Mouse (Mus musculus) heart, embryonic 15.5 days (tissue): ENCODE measurements at regions not wholly inside any gene's neighbourhood (a gene's known extent, or its start where the extent isn't known, plus 50 kb on each side); places are given as distances from the start of the nearest gene placed in this dataset.

Experiments used
- ATAC-seq: fragments of 200-750 bp; cut with Nextera tagmentation; replicated peaks from 2 replicates; pipeline ENCODE4 v1.8.0; 2017; ENCODE audit warnings: low read depth, moderate TSS enrichment; ENCODE audit not compliant: insufficient number of reproducible peaks, insufficient read depth, low FRiP score
- H3K27ac ChIP-seq: fragments of 300-500 bp; sonication (generic); 2 replicates; pipeline ENCODE4 v1.5.1; 2015; ENCODE audit warnings: mild to moderate bottlenecking, inconsistent platforms
- H3K27me3 ChIP-seq: fragments of 300-500 bp; sonication (generic); 2 replicates; pipeline ENCODE4 v1.6.1; 2015; ENCODE audit warnings: inconsistent platforms
- H3K36me3 ChIP-seq: fragments of 300-500 bp; sonication (generic); 2 replicates; pipeline ENCODE4 v1.6.1; 2015; ENCODE audit warnings: mild to moderate bottlenecking, inconsistent platforms
- H3K4me1 ChIP-seq: fragments of 300-500 bp; sonication (generic); replicated peaks from 2 replicates; pipeline ENCODE4 v1.6.1; 2015; ENCODE audit warnings: inconsistent platforms
- H3K4me2 ChIP-seq: fragments of 300-500 bp; sonication (generic); 2 replicates; pipeline ENCODE4 v1.6.1; 2015; ENCODE audit warnings: inconsistent platforms, mild to moderate bottlenecking, moderate library complexity
- H3K4me3 ChIP-seq: fragments of 300-500 bp; sonication (generic); 2 replicates; pipeline ENCODE4 v1.5.1; 2015; ENCODE audit warnings: mild to moderate bottlenecking, inconsistent platforms
- H3K9ac ChIP-seq: fragments of 300-500 bp; sonication (generic); 2 replicates; pipeline ENCODE4 v1.6.1; 2015; ENCODE audit warnings: mild to moderate bottlenecking, inconsistent platforms
- H3K9me3 ChIP-seq: fragments of 300-500 bp; sonication (generic); replicated peaks from 2 replicates; pipeline ENCODE4 v1.6.1; 2016; ENCODE audit warnings: inconsistent platforms
- WGBS: fragments of 180-500 bp; shearing (Covaris S2); methylation state at CpG from one replicate; pipeline ENCODE4 v1.1.7; 2015; ENCODE audit warnings: mixed read lengths; 5-methylcytosine and 5-hydroxymethylcytosine counted together

- WGBS: 60% methylated on average over 7 of the region's 7 CpGs
- ATAC-seq: no peak
- Histone ChIP-seq H3K9me3 (no peaks in the 10 kb centered on the region), H3K4me3 (no peak overlapping the region), H3K4me2 (no peak overlapping the region), H3K27ac (no peak overlapping the region), H3K27me3 (peaks cover 15% of the 10 kb centered on the region), H3K36me3 (no peaks in the 10 kb centered on the region), H3K9ac (no peak overlapping the region), H3K4me1 (0 out of 2 replicates have a peak, but pooled peaks cover 6% of the 10 kb centered on the region)
Observed at GRCm38 (mm10) chr5:118944256-118944655, 383.8 kb downstream of the Med13l start.

DNA sequence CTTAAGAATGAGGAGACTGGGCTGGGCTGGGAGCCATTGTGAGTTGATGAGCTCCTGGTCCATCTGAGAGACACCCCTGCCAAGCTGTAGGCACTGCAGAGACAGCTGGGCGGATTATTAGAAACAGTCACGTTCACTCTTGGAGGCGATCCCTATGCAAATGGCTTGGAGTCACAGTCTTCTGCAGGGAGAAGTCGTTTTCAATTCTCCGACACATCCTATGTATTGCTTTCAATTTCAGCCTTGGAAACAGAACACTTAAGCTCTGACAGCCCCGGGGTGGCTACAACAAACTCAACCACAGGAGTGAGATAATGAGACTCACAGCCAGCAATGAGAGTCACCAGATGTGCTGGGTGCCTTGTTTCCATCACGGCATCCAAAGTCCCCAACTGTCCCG lies 385.6 kb downstream of the Med13l start:
- no peak overlapping the region for H3K9ac ChIP-seq
- no peak for ATAC-seq
- no peaks in the 10 kb centered on the region for H3K36me3 ChIP-seq
- no peak overlapping the region for H3K4me3 ChIP-seq
- no peaks in the 10 kb centered on the region for H3K9me3 ChIP-seq
- peak overlapping the region; percentile 30 for H3K4me2 ChIP-seq
- WGBS: 19% methylated on average over 8 of the region's 8 CpGs
- H3K27me3 ChIP-seq: peaks cover 9% of the 10 kb centered on the region
- 0 out of 2 replicates have a peak, but pooled peaks cover 6% of the 10 kb centered on the region for H3K4me1 ChIP-seq
- H3K27ac ChIP-seq: no peak overlapping the region

DNA sequence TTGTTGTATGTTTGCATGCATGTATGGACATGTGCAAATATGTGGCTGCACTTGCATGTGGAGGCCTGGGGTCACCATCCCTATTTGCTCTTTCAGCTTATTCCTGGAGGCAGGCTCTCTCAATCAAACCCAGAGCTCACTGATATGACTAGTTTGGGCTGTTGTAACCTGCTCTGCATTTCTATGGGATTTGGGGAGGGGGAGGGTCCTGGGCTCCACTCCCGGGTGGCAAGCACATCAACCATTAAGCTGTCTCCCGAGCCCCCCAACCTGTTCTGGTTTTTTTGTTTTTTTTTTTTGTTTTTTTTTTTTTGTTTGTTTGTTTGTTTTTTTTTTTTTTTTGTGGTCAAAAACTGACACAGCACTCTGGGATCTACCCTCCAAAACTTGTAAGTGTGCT lies 386.5 kb downstream of the Med13l start:
- 62% methylated on average over 2 of the region's 2 CpGs for WGBS
- H3K4me2 ChIP-seq: no peak overlapping the region
- H3K36me3 ChIP-seq: no peaks in the 10 kb centered on the region
- 0 out of 2 replicates have a peak, but pooled peaks cover 6% of the 10 kb centered on the region for H3K4me1 ChIP-seq
- no peak for ATAC-seq
- no peak overlapping the region for H3K4me3 ChIP-seq
- peaks cover 9% of the 10 kb centered on the region for H3K27me3 ChIP-seq
- no peak overlapping the region for H3K27ac ChIP-seq
- H3K9me3 ChIP-seq: no peaks in the 10 kb centered on the region
- H3K9ac ChIP-seq: no peak overlapping the region

DNA sequence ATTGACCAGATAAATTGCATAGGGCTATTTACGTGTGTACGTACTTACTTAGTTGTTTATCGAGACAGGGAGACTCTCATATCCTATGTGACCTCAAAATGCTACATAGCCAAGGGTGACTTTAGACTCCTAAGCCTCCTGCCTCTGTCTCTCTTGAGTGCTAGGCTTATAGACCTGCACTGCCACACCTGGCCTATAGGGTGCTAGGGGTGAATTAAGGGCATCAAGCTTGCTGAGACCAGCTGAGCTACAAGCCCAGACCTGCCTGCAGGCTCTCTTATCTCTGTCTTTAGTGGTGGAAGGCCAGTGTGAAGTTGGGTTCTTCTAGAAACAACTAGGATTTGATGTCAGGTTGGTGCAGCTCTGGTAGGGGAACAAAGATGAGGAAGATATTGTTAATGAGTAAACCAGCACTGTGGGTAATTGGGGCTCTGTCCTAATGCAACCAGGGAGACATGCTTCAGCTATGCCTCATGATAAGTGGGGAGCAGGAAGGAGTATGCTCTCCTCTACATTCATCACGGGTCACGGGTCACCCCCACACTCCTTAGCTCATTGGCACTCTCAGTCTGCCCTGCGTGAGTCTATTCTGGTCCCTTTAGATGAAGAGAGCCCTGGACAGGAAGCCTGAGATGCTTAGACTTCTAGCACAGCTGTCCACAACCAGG lies 387.8 kb downstream of the Med13l start:
- ATAC-seq: no peak
- WGBS: 78% methylated on average over 6 of the region's 6 CpGs
- no peaks in the 10 kb centered on the region for H3K9me3 ChIP-seq
- H3K4me1 ChIP-seq: 0 out of 2 replicates have a peak, but pooled peaks cover 6% of the 10 kb centered on the region
- no peak overlapping the region for H3K27ac ChIP-seq
- H3K36me3 ChIP-seq: no peaks in the 10 kb centered on the region
- H3K4me2 ChIP-seq: no peak overlapping the region
- H3K9ac ChIP-seq: no peak overlapping the region
- H3K4me3 ChIP-seq: no peak overlapping the region
- peaks cover 5% of the 10 kb centered on the region; the same call in 1 of the 2 replicates for H3K27me3 ChIP-seq

DNA sequence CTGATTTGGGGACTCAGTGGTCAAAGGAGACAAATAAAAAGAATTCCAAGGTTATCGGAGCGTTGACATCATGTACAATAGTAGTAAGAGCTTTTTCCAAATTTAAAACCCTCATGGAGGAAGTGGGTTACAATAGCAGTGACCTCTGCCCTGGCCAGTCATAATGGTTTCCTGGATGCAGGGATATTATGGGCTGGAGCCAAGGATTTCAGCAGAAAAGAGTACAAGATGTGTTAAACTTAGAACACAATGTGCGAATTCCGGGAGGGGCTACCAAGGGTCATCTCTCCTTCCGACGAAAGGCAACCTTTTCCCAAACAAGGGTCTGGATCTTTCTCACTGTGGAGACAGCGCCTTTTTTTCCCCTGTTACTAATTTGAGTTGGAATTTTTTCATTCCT lies 390.6 kb downstream of the Med13l start:
- 54% methylated on average over 7 of the region's 7 CpGs for WGBS
- no peak overlapping the region for H3K27ac ChIP-seq

DNA sequence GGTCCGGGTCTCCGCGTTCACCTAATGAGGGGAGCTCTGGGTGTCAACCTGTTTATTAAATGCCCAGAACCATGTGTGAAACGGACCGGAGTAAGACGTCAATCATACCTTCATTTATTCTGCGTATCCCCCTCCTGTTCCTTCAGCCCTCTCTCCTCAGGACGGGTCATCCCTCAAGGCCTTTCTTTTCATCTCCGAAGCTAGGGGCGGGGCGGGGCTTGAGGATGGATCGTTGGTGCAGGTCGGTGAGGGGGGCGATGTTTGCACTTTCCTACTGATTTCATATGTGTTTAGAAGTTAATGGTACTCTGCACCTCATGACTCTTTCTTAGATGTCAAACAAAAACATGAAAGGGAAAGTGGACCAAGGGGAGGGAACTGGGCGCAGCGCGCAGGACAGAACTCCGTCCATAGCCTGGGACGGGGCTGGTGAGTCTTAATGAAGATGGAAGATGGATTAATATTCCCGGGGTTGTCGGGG lies 400.1 kb downstream of the Med13l start:
- H3K27me3 ChIP-seq: peaks cover 3% of the 10 kb centered on the region; the same call in 1 of the 2 replicates
- no peaks in the 10 kb centered on the region for H3K36me3 ChIP-seq
- H3K27ac ChIP-seq: no peak overlapping the region
- 79% methylated on average over 21 of the region's 21 CpGs for WGBS
- H3K4me1 ChIP-seq: no peaks in the 10 kb centered on the region
- no peaks in the 10 kb centered on the region for H3K9me3 ChIP-seq
- H3K4me3 ChIP-seq: no peak overlapping the region
- no peak overlapping the region for H3K4me2 ChIP-seq
- no peak overlapping the region for H3K9ac ChIP-seq
- ATAC-seq: no peak

More for the DNA sequence above, 390.6 kb downstream of the Med13l start:
- Histone ChIP-seq H3K4me2 (no peak overlapping the region), H3K9ac (no peak overlapping the region), H3K27me3 (no peaks in the 10 kb centered on the region), H3K4me3 (no peak overlapping the region), H3K36me3 (no peaks in the 10 kb centered on the region), H3K9me3 (no peaks in the 10 kb centered on the region), H3K4me1 (0 out of 2 replicates have a peak, but pooled peaks cover 2% of the 10 kb centered on the region)
- ATAC-seq: no peak

GRCm38 (mm10) chr5:118961091-118961490 lies 400.6 kb downstream of the Med13l start:
- Histone ChIP-seq H3K4me3 (no peak overlapping the region), H3K27me3 (peaks cover 6% of the 10 kb centered on the region; the same call in 1 of the 2 replicates), H3K27ac (no peak overlapping the region), H3K9me3 (no peaks in the 10 kb centered on the region), H3K4me1 (no peaks in the 10 kb centered on the region), H3K36me3 (no peaks in the 10 kb centered on the region), H3K4me2 (no peak overlapping the region), H3K9ac (no peak overlapping the region)
- 64% methylated on average over 11 of the region's 11 CpGs for WGBS
- ATAC-seq: no peak

DNA sequence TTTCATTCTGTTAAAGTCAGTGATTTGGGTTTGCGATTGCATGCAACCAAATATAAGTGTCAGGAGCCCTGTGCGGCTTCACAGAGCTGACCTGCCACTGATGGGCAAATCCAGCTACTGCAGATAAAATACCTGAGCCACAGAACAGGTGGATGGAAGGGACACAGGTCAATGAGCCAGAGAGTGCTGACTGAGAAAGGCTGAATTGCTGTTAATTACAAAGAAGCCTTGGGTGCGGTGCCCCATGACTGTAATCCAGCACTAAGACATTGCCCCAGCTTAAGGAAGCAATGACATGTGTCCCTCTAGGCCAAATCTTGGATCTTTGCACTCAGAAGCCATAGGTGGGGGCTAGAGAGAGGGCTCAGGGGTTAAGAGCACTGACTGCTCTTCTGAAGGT lies 401.7 kb downstream of the Med13l start:
- H3K36me3 ChIP-seq: no peaks in the 10 kb centered on the region
- peaks cover 6% of the 10 kb centered on the region; the same call in 1 of the 2 replicates for H3K27me3 ChIP-seq
- H3K4me3 ChIP-seq: no peak overlapping the region
- no peaks in the 10 kb centered on the region for H3K4me1 ChIP-seq
- H3K27ac ChIP-seq: no peak overlapping the region
- WGBS: 91% methylated on average over 3 of the region's 3 CpGs
- ATAC-seq: no peak
- no peak overlapping the region for H3K4me2 ChIP-seq
- H3K9ac ChIP-seq: no peak overlapping the region
- no peaks in the 10 kb centered on the region for H3K9me3 ChIP-seq

GRCm38 (mm10) chr5:118963001-118963400 lies 402.5 kb downstream of the Med13l start:
- Histone ChIP-seq H3K4me1 (no peaks in the 10 kb centered on the region), H3K4me2 (no peak overlapping the region), H3K9me3 (no peaks in the 10 kb centered on the region), H3K36me3 (no peaks in the 10 kb centered on the region), H3K4me3 (no peak overlapping the region), H3K9ac (no peak overlapping the region), H3K27ac (no peak overlapping the region), H3K27me3 (peaks cover 6% of the 10 kb centered on the region; the same call in 1 of the 2 replicates)
- 68% methylated on average over 3 of the region's 3 CpGs for WGBS
- no peak for ATAC-seq

GRCm38 (mm10) chr5:118966901-118967300 lies 406.4 kb downstream of the Med13l start:
- H3K27ac ChIP-seq: no peak overlapping the region
- H3K36me3 ChIP-seq: no peaks in the 10 kb centered on the region
- ATAC-seq: no peak
- no peak overlapping the region for H3K4me2 ChIP-seq
- peaks cover 6% of the 10 kb centered on the region; the same call in 1 of the 2 replicates for H3K27me3 ChIP-seq
- H3K4me1 ChIP-seq: no peaks in the 10 kb centered on the region
- no peak overlapping the region for H3K9ac ChIP-seq
- no peaks in the 10 kb centered on the region for H3K9me3 ChIP-seq
- WGBS: 61% methylated on average over 6 of the region's 6 CpGs
- H3K4me3 ChIP-seq: no peak overlapping the region

GRCm38 (mm10) chr5:118967718-118968117 lies 407.2 kb downstream of the Med13l start:
- no peak overlapping the region for H3K27ac ChIP-seq
- no peak overlapping the region for H3K4me3 ChIP-seq
- WGBS: 57% methylated on average over 11 of the region's 11 CpGs
- H3K27me3 ChIP-seq: peaks cover 6% of the 10 kb centered on the region; the same call in 1 of the 2 replicates
- H3K9ac ChIP-seq: no peak overlapping the region
- H3K9me3 ChIP-seq: no peaks in the 10 kb centered on the region
- H3K4me1 ChIP-seq: no peaks in the 10 kb centered on the region
- H3K36me3 ChIP-seq: no peaks in the 10 kb centered on the region
- 0 out of 2 replicates have a peak, but pooled peaks have one; percentile 14 for ATAC-seq
- H3K4me2 ChIP-seq: no peak overlapping the region

- no peak overlapping the region for H3K4me3 ChIP-seq
- peaks cover under 1% of the 10 kb centered on the region; the same call in 1 of the 2 replicates for H3K27me3 ChIP-seq
- no peaks in the 10 kb centered on the region for H3K4me1 ChIP-seq
- H3K27ac ChIP-seq: no peak overlapping the region
- no peak for ATAC-seq
- H3K36me3 ChIP-seq: no peaks in the 10 kb centered on the region
- 69% methylated on average over 10 of the region's 10 CpGs for WGBS
- no peak overlapping the region for H3K4me2 ChIP-seq
- no peak overlapping the region for H3K9ac ChIP-seq
- no peaks in the 10 kb centered on the region for H3K9me3 ChIP-seq
Observed at GRCm38 (mm10) chr5:118975147-118975546, 414.7 kb downstream of the Med13l start.
